Mouse (Mus musculus) small intestine, adult 2 months (tissue): Measurements from ENCODE around the gene Slc22a6. TPM values are rescaled to one million over a fixed set of nuclear protein-coding genes. Genes with fewer than 3 reads are reported as not detected.

ENCODE experiments used
- H3K27ac ChIP-seq: fragments of 200-500 bp; 2 replicates; pipeline ENCODE4 v1.5.1; 2012; ENCODE audit warnings: low read depth, low read length, control low read depth, inconsistent platforms; ENCODE audit not compliant: insufficient read depth
- H3K27me3 ChIP-seq: fragments of 200-500 bp; 2 replicates; pipeline ENCODE4 v1.6.1; 2012; ENCODE audit warnings: mild to moderate bottlenecking, moderate library complexity, low read length, inconsistent platforms; ENCODE audit not compliant: control insufficient read depth, insufficient read depth
- H3K36me3 ChIP-seq: fragments of 200-500 bp; 2 replicates; pipeline ENCODE4 v1.6.1; 2012; ENCODE audit warnings: mild to moderate bottlenecking, low read length, control low read depth, inconsistent platforms; ENCODE audit not compliant: control insufficient read depth, insufficient read depth
- H3K4me1 ChIP-seq: fragments of 200-500 bp; 2 replicates; pipeline ENCODE4 v1.6.1; 2012; ENCODE audit warnings: low read length, inconsistent platforms, mixed read lengths; ENCODE audit not compliant: control insufficient read depth, insufficient read depth, insufficient read length
- H3K4me3 ChIP-seq: fragments of 200-500 bp; 2 replicates; pipeline ENCODE4 v1.5.1; 2012; ENCODE audit warnings: low read depth, mild to moderate bottlenecking, control low read depth, inconsistent platforms, low read length, moderate library complexity
- CTCF ChIP-seq: fragments of 200-500 bp; IDR thresholded peaks from 2 replicates; pipeline ENCODE4 v1.5.1; 2012; ENCODE audit warnings: low read depth, mild to moderate bottlenecking, control low read depth, inconsistent platforms, low read length, moderate library complexity, mixed read lengths; ENCODE audit not compliant: insufficient replicate concordance, insufficient read length; ENCODE audit errors: extremely low read depth
- POLR2A ChIP-seq: fragments of 200-500 bp; IDR thresholded peaks from 2 replicates; pipeline ENCODE4 v1.6.1; 2012; ENCODE audit warnings: low read depth, mild to moderate bottlenecking, control low read depth, inconsistent platforms, low read length, moderate library complexity
- WGBS: fragments of 180-500 bp; shearing (Covaris S2); methylation state at CpG from one replicate; pipeline ENCODE4 v1.1.7; 2018; 5-methylcytosine and 5-hydroxymethylcytosine counted together
- polyA plus RNA-seq: library from polyadenylated mRNA; depleted of rRNA; stranded (reverse); fragments of >200 nt; gene quantifications from 2 replicates; pipeline ENCODE4 v1.2.3, GENCODE M21; 2012; rRNA removed

Slc22a6 gene
- not detected in 2 replicates for polyA plus RNA-seq

- no peaks in the 10 kb centered on the region for H3K36me3 ChIP-seq
- H3K27ac ChIP-seq, result no peak within 1 kb of the TSS
- WGBS, result 51% methylated on average over 7 of the region's 7 CpGs
- no peaks in the 10 kb centered on the region for H3K4me1 ChIP-seq
- TF ChIP-seq CTCF (no peak), POLR2A (no peak)
- H3K27me3 ChIP-seq, result no peaks in the 10 kb centered on the region
- H3K4me3 ChIP-seq, result no peak within 1 kb of the TSS
These were observed at the start of gene Slc22a6 for GRCm38 (mm10) chr19:8617904-8618303. TSS of gene Slc22a6 (plus strand) at chr19:8618039.

DNA sequence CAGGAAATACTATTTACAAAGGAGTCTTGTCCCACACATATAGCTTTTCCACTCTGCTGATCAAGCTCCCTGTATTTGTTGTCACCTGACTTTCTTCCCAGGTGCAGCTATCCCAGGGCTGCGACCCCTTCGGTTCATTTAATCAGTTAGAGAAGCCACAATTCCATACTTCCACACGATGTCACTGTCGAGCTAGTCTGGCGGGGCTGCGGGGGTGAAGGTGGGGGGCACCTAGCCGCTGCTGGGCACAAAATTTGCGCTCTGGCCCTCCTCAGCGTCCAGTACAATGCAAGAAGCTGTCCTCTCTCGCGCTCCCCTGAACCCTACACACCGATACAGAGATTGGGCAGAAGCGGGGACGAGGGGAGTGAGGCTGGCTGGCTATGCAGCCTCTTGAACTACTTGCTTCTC, 48.4 kb upstream of the Slc22a6 start:
- Histone ChIP-seq H3K36me3 (no peaks in the 10 kb centered on the region), H3K27me3 (no peaks in the 10 kb centered on the region), H3K27ac (no peak overlapping the region), H3K4me3 (no peak overlapping the region), H3K4me1 (peaks cover 11% of the 10 kb centered on the region; the same call in 1 of the 2 replicates)
- TF ChIP-seq POLR2A, result no peak
- peak; percentile 28; the same call in 1 of the 2 replicates for TF ChIP-seq CTCF
- 37% methylated on average over 14 of the region's 14 CpGs for WGBS

GRCm38 (mm10) chr19:8570341-8571040, 47.3 kb upstream of the Slc22a6 start:
- 8% methylated on average over 2 of the region's 2 CpGs for WGBS
- no peak overlapping the region for H3K27ac ChIP-seq

GRCm38 (mm10) chr19:8571746-8572145, 46.1 kb upstream of the Slc22a6 start:
- Histone ChIP-seq H3K27ac (0 out of 2 replicates have a peak overlapping the region, but pooled peaks have one; percentile 40), H3K4me3 (no peak overlapping the region), H3K27me3 (no peaks in the 10 kb centered on the region), H3K4me1 (peaks cover 11% of the 10 kb centered on the region; the same call in 1 of the 2 replicates), H3K36me3 (no peaks in the 10 kb centered on the region)
- WGBS, result 17% methylated on average over 7 of the region's 7 CpGs
- TF ChIP-seq POLR2A, result no peak
- no peak for TF ChIP-seq CTCF

More at GRCm38 (mm10) chr19:8570341-8571040, 47.3 kb upstream of the Slc22a6 start:
- peaks cover 11% of the 10 kb centered on the region; the same call in 1 of the 2 replicates for H3K4me1 ChIP-seq
- no peak overlapping the region for H3K4me3 ChIP-seq
- no peaks in the 10 kb centered on the region for H3K36me3 ChIP-seq
- no peak for TF ChIP-seq CTCF
- TF ChIP-seq POLR2A, result no peak
- H3K27me3 ChIP-seq, result no peaks in the 10 kb centered on the region

GRCm38 (mm10) chr19:8572485-8572884, 45.4 kb upstream of the Slc22a6 start:
- TF ChIP-seq CTCF, result no peak
- no peak for TF ChIP-seq POLR2A
- no peak overlapping the region for H3K4me3 ChIP-seq
- no peak overlapping the region for H3K27ac ChIP-seq
- WGBS, result 18% methylated on average over 3 of the region's 3 CpGs
- H3K27me3 ChIP-seq, result no peaks in the 10 kb centered on the region
- H3K4me1 ChIP-seq, result peaks cover 10% of the 10 kb centered on the region; the same call in 1 of the 2 replicates
- H3K36me3 ChIP-seq, result no peaks in the 10 kb centered on the region

DNA sequence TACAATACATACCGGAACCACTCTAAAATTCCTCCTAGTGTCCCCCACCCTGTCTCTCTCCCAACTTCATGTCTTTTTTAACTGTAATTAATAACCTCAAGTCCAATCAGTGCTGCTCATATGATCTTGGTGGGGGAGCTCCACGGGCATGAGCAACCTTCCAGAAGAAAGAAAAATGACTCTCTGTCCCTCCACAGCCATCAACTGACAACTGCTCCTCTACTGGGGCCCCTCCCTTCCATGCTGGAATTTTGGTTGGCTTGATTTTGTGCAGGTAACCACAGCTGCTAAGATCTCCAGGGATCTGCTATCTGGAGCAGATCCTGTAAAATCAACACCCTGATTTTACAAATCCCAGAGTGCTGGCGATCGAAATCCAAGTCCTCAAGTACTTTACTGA, 40.4 kb upstream of the Slc22a6 start:
- H3K27ac ChIP-seq, result no peak overlapping the region
- WGBS, result 81% methylated on average over 4 of the region's 4 CpGs
- no peak for TF ChIP-seq POLR2A
- H3K4me3 ChIP-seq, result no peak overlapping the region
- no peaks in the 10 kb centered on the region for H3K36me3 ChIP-seq
- H3K4me1 ChIP-seq, result no peaks in the 10 kb centered on the region
- no peaks in the 10 kb centered on the region for H3K27me3 ChIP-seq

DNA sequence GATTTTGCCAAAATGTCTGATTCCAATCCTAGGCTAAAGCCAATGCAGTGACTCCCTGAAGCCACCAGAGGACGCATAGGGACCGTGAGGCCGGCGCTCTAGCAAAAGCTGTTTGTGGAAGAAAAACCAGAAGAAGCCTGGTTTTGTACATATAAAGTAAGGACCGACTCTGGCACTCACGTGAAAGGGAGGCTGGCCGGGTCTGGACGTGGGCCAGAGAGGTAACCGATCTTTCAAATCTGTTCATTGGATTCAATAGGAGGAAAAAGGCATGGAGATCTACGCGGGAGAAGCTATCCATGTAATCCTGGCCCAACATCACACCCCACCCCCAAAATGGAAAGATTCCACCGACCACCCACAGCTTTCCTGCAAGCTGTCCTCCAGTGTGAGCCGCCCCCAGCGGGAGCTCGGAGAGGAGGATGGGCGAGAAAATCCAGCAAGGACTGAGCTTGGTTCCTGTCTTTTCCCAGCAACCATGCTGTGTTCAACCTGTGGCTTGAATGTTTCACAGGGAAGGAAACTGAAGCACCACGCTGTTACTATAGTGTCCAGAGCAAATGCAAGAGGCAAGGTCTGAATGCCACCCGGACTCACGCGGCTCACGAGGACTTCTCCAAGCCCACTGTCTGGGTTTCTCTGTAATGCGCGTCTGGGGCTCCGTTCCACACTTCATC, 39.4 kb upstream of the Slc22a6 start:
- peak overlapping the region; percentile 33 for H3K4me3 ChIP-seq
- TF ChIP-seq CTCF (peak; percentile 90; the same call in 1 of the 2 replicates), POLR2A (no peak)
- H3K27me3 ChIP-seq, result no peaks in the 10 kb centered on the region
- H3K36me3 ChIP-seq, result no peaks in the 10 kb centered on the region
- H3K4me1 ChIP-seq, result no peaks in the 10 kb centered on the region
- H3K27ac ChIP-seq, result no peak overlapping the region
- WGBS, result 20% methylated on average over 24 of the region's 24 CpGs
